Mouse (Mus musculus) urinary bladder, postnatal 36 days (tissue): ENCODE measurements around the gene Wnt7b.

Source experiments
- DNase-seq, 2 experiments: peaks; one replicate each; pipeline ENCODE4 v3.0.0; 2022; ENCODE audit warnings: low spot score in 2 of 2, mixed read lengths in 1 of 2

Wnt7b gene

GRCm38 (mm10) chr15:85507370-85508014 lies 74.8 kb downstream of the Wnt7b start:
- no peak for DNase-seq

GRCm38 (mm10) chr15:85506680-85507079 lies 75.6 kb downstream of the Wnt7b start:
- no peak for DNase-seq

- DNase-seq, result peak; percentile 20 to 73
These were observed 77.0 kb downstream of the Wnt7b start for GRCm38 (mm10) chr15:85505118-85505925.

GRCm38 (mm10) chr15:85503127-85503526 lies 79.1 kb downstream of the Wnt7b start, which contains the start of gene 7530416G11Rik:
7530416G11Rik (minus strand) TSS chr15:85503227.
- DNase-seq, result no peak

- no peak for DNase-seq
These were observed 82.0 kb downstream of the Wnt7b start for GRCm38 (mm10) chr15:85500267-85500666.

- DNase-seq, result no peak
These were observed 84.2 kb downstream of the Wnt7b start for GRCm38 (mm10) chr15:85497981-85498475.

- DNase-seq, result no peak
These were observed 84.7 kb downstream of the Wnt7b start for GRCm38 (mm10) chr15:85497548-85497947.

- no peak for DNase-seq
These were observed 88.1 kb downstream of the Wnt7b start for GRCm38 (mm10) chr15:85494163-85494621.

- no peak for DNase-seq
These were observed 92.5 kb downstream of the Wnt7b start for GRCm38 (mm10) chr15:85489751-85490150.

GRCm38 (mm10) chr15:85488900-85489299 lies 93.4 kb downstream of the Wnt7b start:
- DNase-seq, result no peak
